Mouse (Mus musculus): ENCODE results near the gene Phactr4.

DNA sequence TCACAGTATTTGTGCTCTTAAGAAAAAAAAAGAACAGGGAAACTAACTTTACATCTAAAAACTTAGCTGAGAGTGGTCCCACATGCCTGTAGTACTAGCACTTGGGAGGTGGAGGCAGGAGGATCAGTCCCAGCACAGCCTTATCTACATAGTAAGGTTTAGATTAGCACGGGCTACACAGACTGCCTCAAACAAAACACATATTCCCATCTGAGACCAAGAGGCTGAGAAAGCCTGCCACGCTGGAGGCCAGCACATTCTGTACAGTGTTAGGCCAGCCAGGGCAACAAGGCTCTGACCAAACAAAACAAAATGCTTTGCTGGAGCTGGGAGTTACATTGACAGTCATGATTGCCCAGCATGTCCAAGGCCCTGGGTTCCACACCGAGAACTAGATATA is 38.8 kb downstream of the Phactr4 start:
- TF ChIP-seq POLR2A (IDR thresholded peaks at IDR 0.05; ENCODE audit: borderline replicate concordance, extremely low read depth, low read depth, low read length) (no peak), CTCF (IDR thresholded peaks at IDR 0.05; ENCODE audit: insufficient read depth, low read length) (no peak)

Measured in lung, adult 2 months (tissue).